Mouse (Mus musculus): ENCODE measurements around the gene Homez. TPM values are rescaled to one million over a fixed set of nuclear protein-coding genes. Genes with fewer than 3 reads are reported as not detected.

The Homez gene
- total RNA-seq, 1 experiment: 2.5 TPM

DNA sequence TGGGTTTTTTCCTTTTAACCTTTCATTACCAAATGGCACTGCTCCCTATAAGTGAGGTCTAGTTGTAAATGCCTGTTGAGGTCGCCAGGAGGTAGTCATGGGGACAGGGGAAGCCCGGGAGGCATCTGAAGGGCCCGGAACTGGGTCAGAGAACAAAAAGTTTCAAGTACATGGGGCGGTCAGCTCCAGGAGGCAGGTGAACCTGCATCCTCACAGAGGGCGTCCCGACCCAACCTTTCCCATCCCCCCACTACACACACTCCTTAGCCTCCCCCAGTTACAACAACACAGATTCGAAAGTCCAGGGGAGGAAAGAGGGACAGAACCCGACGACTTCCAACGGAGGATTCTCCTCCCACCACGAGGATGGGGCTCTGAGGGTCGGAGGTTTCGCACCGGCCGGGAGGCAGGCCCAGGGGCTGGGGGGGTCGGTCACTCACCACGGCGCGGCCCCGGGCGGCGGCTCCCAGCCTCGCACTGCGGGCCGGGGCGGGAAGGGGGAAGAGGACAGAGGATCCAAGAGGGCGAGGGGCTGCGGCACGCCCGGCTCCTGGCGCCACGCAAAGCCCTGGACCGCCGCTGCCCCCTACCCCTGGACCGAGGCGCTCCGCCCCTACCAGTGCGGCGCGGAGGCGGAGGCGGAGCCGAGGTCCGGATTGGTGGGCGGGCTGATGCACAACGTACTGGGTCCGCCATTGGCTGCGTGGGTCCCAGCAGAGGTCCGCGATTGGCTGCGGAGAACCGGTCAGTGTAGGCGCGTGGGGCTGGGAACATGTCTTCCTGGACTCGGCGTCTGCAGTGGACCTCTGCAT, 7.1 kb downstream of the Homez start:
- Histone ChIP-seq H3K4me1 (ENCODE audit: control insufficient read depth in 2 of 2, insufficient read depth in 2 of 2, low read length in 2 of 2, poor library complexity in 1 of 2) (0 out of 4 replicates have a peak, but pooled peaks cover 0 to 2% of the 10 kb centered on the region in 2 experiments), H3K27ac (ENCODE audit: insufficient read depth, low read depth, low read length, poor library complexity, severe bottlenecking) (no peak overlapping the region), H3K9me3 (ENCODE audit: control insufficient read depth, insufficient read depth, low read depth, low read length) (no peaks in the 10 kb centered on the region), H3K4me3 (ENCODE audit: insufficient read depth in 1 of 2, low read depth in 1 of 2, low read length in 2 of 2, poor library complexity in 1 of 2, severe bottlenecking in 1 of 2) (peak overlapping the region; percentile 88 to 94), H3K36me3 (ENCODE audit: control insufficient read depth, insufficient read depth, low read length, poor library complexity, severe bottlenecking) (no peaks in the 10 kb centered on the region), H3K9ac (ENCODE audit: insufficient read depth, low read depth, low read length, poor library complexity, severe bottlenecking) (peak overlapping the region; percentile 81)
- TF ChIP-seq CHD2 (IDR thresholded peaks at IDR 0.05; ENCODE audit: low read depth, low read length) (no peak), MAFK (IDR thresholded peaks at IDR 0.05; ENCODE audit: insufficient read depth, low read depth, low read length) (no peak), HCFC1 (IDR thresholded peaks at IDR 0.05; ENCODE audit: borderline replicate concordance, insufficient read depth, low read length) (no peak), ZNF384 (IDR thresholded peaks at IDR 0.05; ENCODE audit: low read depth, low read length) (no peak), ZC3H11A (IDR thresholded peaks at IDR 0.05; ENCODE audit: borderline replicate concordance, low read depth, low read length) (no peak)
- in situ Hi-C loops (cut with MboI; ENCODE audit: low sequenced_read_pairs in 2 of 2, unreplicated experiment in 2 of 2): no loop called here
- DNase-seq (ENCODE audit: low read depth, low spot score): peak; percentile 64

DNA sequence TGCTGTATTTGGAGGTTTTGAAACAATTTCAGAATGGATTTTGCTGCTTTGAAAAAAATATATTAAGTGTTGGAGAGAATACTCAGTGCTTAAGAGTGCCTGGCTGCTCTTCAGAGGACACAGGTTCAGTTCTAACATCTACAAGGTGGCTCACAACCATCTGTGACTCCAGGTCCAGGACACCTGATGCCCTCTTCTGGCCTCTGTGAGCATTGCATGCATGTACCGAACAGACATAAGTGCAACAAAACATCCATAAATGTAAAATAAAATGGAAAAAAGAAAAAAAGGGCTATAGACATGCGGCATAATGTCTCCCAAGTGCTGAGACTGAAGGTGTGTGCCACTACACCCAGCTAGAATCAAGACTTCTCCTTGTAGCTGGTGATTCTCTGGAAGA, 10.2 kb downstream of the Homez start:
- no peaks in the 10 kb centered on the region for H3K9me3 ChIP-seq (ENCODE audit: control insufficient read depth, insufficient read depth, low read depth, low read length)
- H3K9ac ChIP-seq (ENCODE audit: insufficient read depth, low read depth, low read length, poor library complexity, severe bottlenecking): no peak overlapping the region
- H3K36me3 ChIP-seq (ENCODE audit: control insufficient read depth, insufficient read depth, low read length, poor library complexity, severe bottlenecking): peaks cover 9% of the 10 kb centered on the region
- TF ChIP-seq ZC3H11A (IDR thresholded peaks at IDR 0.05; ENCODE audit: borderline replicate concordance, low read depth, low read length): 0 out of 2 replicates have a peak, but pooled peaks have one; percentile 5
- no peak for TF ChIP-seq MAFK (IDR thresholded peaks at IDR 0.05; ENCODE audit: insufficient read depth, low read depth, low read length)
- TF ChIP-seq CHD2 (IDR thresholded peaks at IDR 0.05; ENCODE audit: low read depth, low read length): no peak
- no peaks in the 10 kb centered on the region for H3K4me1 ChIP-seq (ENCODE audit: control insufficient read depth in 2 of 2, insufficient read depth in 2 of 2, low read length in 2 of 2, poor library complexity in 1 of 2)
- no peak overlapping the region for H3K4me3 ChIP-seq (ENCODE audit: insufficient read depth in 1 of 2, low read depth in 1 of 2, low read length in 2 of 2, poor library complexity in 1 of 2, severe bottlenecking in 1 of 2)
- no peak overlapping the region for H3K27ac ChIP-seq (ENCODE audit: insufficient read depth, low read depth, low read length, poor library complexity, severe bottlenecking)
- no peak for DNase-seq (ENCODE audit: low read depth, low spot score)
- in situ Hi-C loops (cut with MboI; ENCODE audit: low sequenced_read_pairs in 2 of 2, unreplicated experiment in 2 of 2): no loop called here

DNA sequence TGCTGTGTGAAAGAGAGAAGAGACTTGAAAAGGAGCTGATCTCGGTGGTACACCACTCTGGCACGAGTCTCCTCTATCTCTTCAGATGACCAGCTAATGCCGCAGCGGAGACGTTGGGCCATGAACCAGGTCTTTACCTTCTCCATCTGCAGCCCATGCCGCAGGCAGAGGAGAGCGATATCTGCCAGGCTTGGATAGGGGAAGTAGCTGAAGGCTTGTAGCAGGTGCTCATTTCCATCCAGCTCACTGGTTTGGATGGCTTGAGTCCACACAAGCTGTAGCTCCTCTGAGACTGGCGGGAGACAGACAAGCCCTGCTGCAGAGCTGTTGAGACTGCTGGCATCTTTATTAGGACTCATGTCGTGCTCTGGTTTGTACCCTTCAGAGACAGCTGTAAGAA, 12.9 kb downstream of the Homez start:
- peaks cover 9% of the 10 kb centered on the region for H3K36me3 ChIP-seq (ENCODE audit: control insufficient read depth, insufficient read depth, low read length, poor library complexity, severe bottlenecking)
- H3K9ac ChIP-seq (ENCODE audit: insufficient read depth, low read depth, low read length, poor library complexity, severe bottlenecking): no peak overlapping the region
- H3K27ac ChIP-seq (ENCODE audit: insufficient read depth, low read depth, low read length, poor library complexity, severe bottlenecking): no peak overlapping the region
- H3K9me3 ChIP-seq (ENCODE audit: control insufficient read depth, insufficient read depth, low read depth, low read length): no peaks in the 10 kb centered on the region
- H3K4me3 ChIP-seq (ENCODE audit: insufficient read depth in 1 of 2, low read depth in 1 of 2, low read length in 2 of 2, poor library complexity in 1 of 2, severe bottlenecking in 1 of 2): no peak overlapping the region
- in situ Hi-C loops (cut with MboI; ENCODE audit: low sequenced_read_pairs in 2 of 2, unreplicated experiment in 2 of 2): no loop called here
- DNase-seq (ENCODE audit: low read depth, low spot score): no peak
- no peak for TF ChIP-seq ZNF384 (IDR thresholded peaks at IDR 0.05; ENCODE audit: low read depth, low read length)
- no peak for TF ChIP-seq ZC3H11A (IDR thresholded peaks at IDR 0.05; ENCODE audit: borderline replicate concordance, low read depth, low read length)
- no peak for TF ChIP-seq CHD2 (IDR thresholded peaks at IDR 0.05; ENCODE audit: low read depth, low read length)
- TF ChIP-seq MAFK (IDR thresholded peaks at IDR 0.05; ENCODE audit: insufficient read depth, low read depth, low read length): no peak
- TF ChIP-seq HCFC1 (IDR thresholded peaks at IDR 0.05; ENCODE audit: borderline replicate concordance, insufficient read depth, low read length): no peak
- no peaks in the 10 kb centered on the region for H3K4me1 ChIP-seq (ENCODE audit: control insufficient read depth in 2 of 2, insufficient read depth in 2 of 2, low read length in 2 of 2, poor library complexity in 1 of 2)

DNA sequence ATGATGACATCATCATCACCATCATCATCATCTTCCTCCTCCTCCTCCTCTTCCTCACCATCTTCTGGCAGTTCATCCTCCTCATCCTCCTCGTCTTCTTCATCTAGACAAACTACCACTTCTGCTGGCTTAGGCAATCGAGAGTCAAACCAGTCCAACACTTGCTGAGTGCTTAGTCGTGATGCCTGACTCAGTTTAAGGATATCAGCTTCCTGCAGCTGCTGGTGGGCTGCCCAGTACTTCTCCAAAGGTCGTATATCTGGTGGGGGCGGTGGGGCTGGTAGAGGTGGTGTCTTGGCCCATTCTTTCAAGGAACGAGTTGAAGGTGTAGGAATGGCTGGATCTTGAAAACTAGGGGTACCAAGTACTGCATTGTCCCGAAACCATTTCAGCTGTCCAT, 14.1 kb downstream of the Homez start:
- Histone ChIP-seq H3K4me3 (ENCODE audit: insufficient read depth in 1 of 2, low read depth in 1 of 2, low read length in 2 of 2, poor library complexity in 1 of 2, severe bottlenecking in 1 of 2) (no peak overlapping the region), H3K9me3 (ENCODE audit: control insufficient read depth, insufficient read depth, low read depth, low read length) (no peaks in the 10 kb centered on the region), H3K4me1 (ENCODE audit: control insufficient read depth in 2 of 2, insufficient read depth in 2 of 2, low read length in 2 of 2, poor library complexity in 1 of 2) (no peaks in the 10 kb centered on the region), H3K27ac (ENCODE audit: insufficient read depth, low read depth, low read length, poor library complexity, severe bottlenecking) (no peak overlapping the region), H3K36me3 (ENCODE audit: control insufficient read depth, insufficient read depth, low read length, poor library complexity, severe bottlenecking) (peaks cover 9% of the 10 kb centered on the region), H3K9ac (ENCODE audit: insufficient read depth, low read depth, low read length, poor library complexity, severe bottlenecking) (no peak overlapping the region)
- in situ Hi-C loops (cut with MboI; ENCODE audit: low sequenced_read_pairs in 2 of 2, unreplicated experiment in 2 of 2): no loop called here
- no peak for TF ChIP-seq HCFC1 (IDR thresholded peaks at IDR 0.05; ENCODE audit: borderline replicate concordance, insufficient read depth, low read length)
- DNase-seq (ENCODE audit: low read depth, low spot score): no peak

DNA sequence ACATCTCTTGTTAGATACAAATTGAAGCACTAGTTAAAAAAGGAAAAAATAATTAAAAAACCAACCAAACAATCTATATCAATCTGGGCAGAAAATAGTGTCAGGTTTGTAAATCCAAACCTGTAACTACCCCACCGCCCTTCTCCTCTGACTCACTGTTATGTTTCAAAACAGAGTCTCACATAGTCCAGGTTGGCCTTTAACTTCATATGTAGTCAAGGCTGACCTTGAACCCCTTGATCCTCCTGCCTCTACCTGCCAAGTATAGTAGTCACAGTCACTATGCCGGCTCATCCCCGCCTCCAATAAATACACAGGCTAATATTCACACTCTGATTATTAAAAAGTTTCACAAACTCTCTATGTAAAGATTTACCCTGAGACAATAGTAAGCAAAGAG, 15.0 kb downstream of the Homez start:
- in situ Hi-C loops (cut with MboI; ENCODE audit: low sequenced_read_pairs in 2 of 2, unreplicated experiment in 2 of 2): no loop called here
- H3K9ac ChIP-seq (ENCODE audit: insufficient read depth, low read depth, low read length, poor library complexity, severe bottlenecking): no peak overlapping the region
- TF ChIP-seq ZC3H11A (IDR thresholded peaks at IDR 0.05; ENCODE audit: borderline replicate concordance, low read depth, low read length): no peak
- no peak for TF ChIP-seq HCFC1 (IDR thresholded peaks at IDR 0.05; ENCODE audit: borderline replicate concordance, insufficient read depth, low read length)
- no peak for TF ChIP-seq ZNF384 (IDR thresholded peaks at IDR 0.05; ENCODE audit: low read depth, low read length)
- no peak for TF ChIP-seq CHD2 (IDR thresholded peaks at IDR 0.05; ENCODE audit: low read depth, low read length)
- no peak for TF ChIP-seq MAFK (IDR thresholded peaks at IDR 0.05; ENCODE audit: insufficient read depth, low read depth, low read length)
- no peaks in the 10 kb centered on the region for H3K4me1 ChIP-seq (ENCODE audit: control insufficient read depth in 2 of 2, insufficient read depth in 2 of 2, low read length in 2 of 2, poor library complexity in 1 of 2)
- no peak overlapping the region for H3K4me3 ChIP-seq (ENCODE audit: insufficient read depth in 1 of 2, low read depth in 1 of 2, low read length in 2 of 2, poor library complexity in 1 of 2, severe bottlenecking in 1 of 2)
- no peak for DNase-seq (ENCODE audit: low read depth, low spot score)
- H3K27ac ChIP-seq (ENCODE audit: insufficient read depth, low read depth, low read length, poor library complexity, severe bottlenecking): no peak overlapping the region
- H3K9me3 ChIP-seq (ENCODE audit: control insufficient read depth, insufficient read depth, low read depth, low read length): no peaks in the 10 kb centered on the region
- peaks cover 9% of the 10 kb centered on the region for H3K36me3 ChIP-seq (ENCODE audit: control insufficient read depth, insufficient read depth, low read length, poor library complexity, severe bottlenecking)

Measured in ES-E14 (cell line).